Mouse (Mus musculus) adrenal gland, adult 8-10 months (tissue): ENCODE data around the gene Mrpl58. TPM values are rescaled to one million over a fixed set of nuclear protein-coding genes. Genes with fewer than 3 reads are reported as not detected.

Experiments used
- DNase-seq: peaks from one replicate; pipeline ENCODE4 v3.0.0; 2022
- microRNA-seq, 2 experiments: library from miRNA; unstranded; fragments of <30 nt; microRNA quantifications; one replicate each; pipeline ENCODE4 v1.2.0; 2022
- total RNA-seq, 4 experiments: library from RNA; stranded (reverse); gene quantifications; 2 replicates each; pipeline ENCODE4 v1.2.4; 2022

Mrpl58 gene
- total RNA-seq, 4 experiments from 2014 or later, result 157 to 179 (median 160) TPM

DNA sequence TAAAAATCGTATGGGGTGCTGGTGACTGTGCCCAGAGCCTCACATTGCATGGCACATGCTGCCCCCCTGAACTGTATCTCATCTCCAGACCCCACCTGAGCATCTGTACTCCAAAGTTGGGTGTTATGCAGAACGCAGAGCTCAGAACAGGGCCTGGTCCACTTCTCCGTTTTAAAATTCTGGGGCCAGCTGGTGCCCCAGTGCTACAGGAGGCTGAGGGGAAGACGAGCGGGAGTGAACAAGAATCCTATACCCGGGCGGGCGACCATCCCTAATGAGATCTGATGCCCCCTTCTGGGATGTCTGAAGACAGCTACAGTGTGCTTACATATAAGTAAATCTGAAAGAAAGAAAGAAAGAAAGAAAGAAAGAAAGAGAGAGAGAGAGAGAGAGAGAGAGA, 57.4 kb downstream of the Mrpl58 start:
- no peak for DNase-seq

DNA sequence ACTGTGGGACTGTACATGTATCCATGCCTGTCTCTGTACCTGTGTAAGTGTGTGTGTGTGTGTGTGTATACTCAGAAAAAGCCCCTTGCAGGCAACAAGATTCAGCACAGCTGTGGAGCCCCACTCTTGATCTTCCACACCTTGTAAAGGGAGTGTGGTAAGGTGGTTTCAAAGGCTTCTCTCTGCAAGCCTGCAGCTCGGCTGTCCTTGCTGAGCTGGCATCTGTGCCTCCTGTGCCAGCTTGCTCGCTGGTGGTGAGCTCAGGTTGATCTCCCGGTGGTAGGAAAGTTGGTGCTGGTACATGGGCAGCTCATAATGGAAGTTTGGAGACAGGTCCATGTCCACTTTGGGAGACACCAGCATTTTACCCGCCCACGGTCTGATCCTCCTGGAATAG, 58.3 kb downstream of the Mrpl58 start:
- DNase-seq, result no peak

Small RNA genes lying within 50 kb of the gene (microRNA-seq; reads per million reads assigned to microRNA genes)
- 0 reads per million in 2 experiments for gene Mir3968

Other genes starting within 250 kb of the Mrpl58 start
- gene Slc9a3r1, start 240.4 kb upstream of the Mrpl58 start, total RNA-seq, result 10 to 100 TPM; 21.0 to 25.6 (median 22.2) TPM
- gene Tmem104, start 216.3 kb upstream of the Mrpl58 start, total RNA-seq, result 10 to 100 TPM; 24.8 to 34.0 (median 27.3) TPM
- 10 to 100 TPM; 29.0 to 32.1 (median 30.3) TPM for gene Nat9, start 215.9 kb upstream of the Mrpl58 start, total RNA-seq
- 10 to 100 TPM in 2 of 4 experiments, 1 to 10 TPM in 2; 2.2 to 32.8 (median 13.6) TPM for gene Grin2c, start 136.5 kb upstream of the Mrpl58 start, total RNA-seq
- gene Fdxr, start 126.7 kb upstream of the Mrpl58 start, total RNA-seq, result 1,000 to 10,000 TPM; 1,501 to 2,268 (median 1,689) TPM
- 100 to 1,000 TPM in 2 of 4 experiments, 10 to 100 TPM in 2; 43.3 to 117 (median 82.2) TPM for gene Fads6, start 106.1 kb upstream of the Mrpl58 start, total RNA-seq
- gene Otop2, start 96.6 kb upstream of the Mrpl58 start, total RNA-seq, result not detected
- gene Ush1g, start 81.7 kb upstream of the Mrpl58 start, total RNA-seq, result 1 to 10 TPM in 2 of 4 experiments, under 1 TPM in 2; 0.52 to 2.3 (median 1.1) TPM
- not detected for gene Otop3, start 69.0 kb upstream of the Mrpl58 start, total RNA-seq
- 10 to 100 TPM; 17.7 to 46.8 (median 42.6) TPM for gene Hid1, start 36.0 kb upstream of the Mrpl58 start, total RNA-seq
- gene Cdr2l, start 21.8 kb upstream of the Mrpl58 start, total RNA-seq, result 100 to 1,000 TPM in 1 of 4 experiments, 10 to 100 TPM in 3; 60.6 to 118 (median 71.9) TPM
- gene Atp5h, start 16.2 kb downstream of the Mrpl58 start, total RNA-seq, result 100 to 1,000 TPM; 440 to 566 (median 519) TPM
- 10 to 100 TPM; 53.5 to 97.0 (median 65.5) TPM for gene Kctd2, start 16.4 kb downstream of the Mrpl58 start, total RNA-seq
- not detected for gene Trim80, start 36.8 kb downstream of the Mrpl58 start, total RNA-seq
- gene Slc16a5, start 58.7 kb downstream of the Mrpl58 start, total RNA-seq, result under 1 TPM in 1 of 4 experiments, not detected in 3; 0.21 TPM
- 10 to 100 TPM in 3 of 4 experiments, 1 to 10 TPM in 1; 8.6 to 11.7 (median 11.2) TPM for gene Armc7, start 71.9 kb downstream of the Mrpl58 start, total RNA-seq
- 100 to 1,000 TPM; 119 to 222 (median 142) TPM for gene Nt5c, start 88.1 kb downstream of the Mrpl58 start, total RNA-seq
- gene Jpt1, start 110.6 kb downstream of the Mrpl58 start, total RNA-seq, result 100 to 1,000 TPM in 1 of 4 experiments, 10 to 100 TPM in 3; 86.2 to 109 (median 94.4) TPM
- gene Sumo2, start 132.5 kb downstream of the Mrpl58 start, total RNA-seq, result 100 to 1,000 TPM; 220 to 285 (median 257) TPM
- 10 to 100 TPM; 46.5 to 61.0 (median 53.9) TPM for gene Nup85, start 160.7 kb downstream of the Mrpl58 start, total RNA-seq
- 100 to 1,000 TPM in 1 of 4 experiments, 10 to 100 TPM in 3; 82.0 to 110 (median 92.1) TPM for gene Mrps7, start 200.2 kb downstream of the Mrpl58 start, total RNA-seq
- gene Gga3, start 200.3 kb downstream of the Mrpl58 start, total RNA-seq, result 10 to 100 TPM; 20.3 to 52.7 (median 37.8) TPM
- gene Mif4gd, start 209.2 kb downstream of the Mrpl58 start, total RNA-seq, result 100 to 1,000 TPM; 101 to 135 (median 121) TPM
- gene Slc25a19, start 224.5 kb downstream of the Mrpl58 start, total RNA-seq, result 10 to 100 TPM; 59.5 to 94.1 (median 91.2) TPM